Mouse (Mus musculus): ENCODE results near the gene Hs3st5. TPM values are rescaled to one million over a fixed set of nuclear protein-coding genes. Genes with fewer than 3 reads are reported as not detected.
A peak's percentile ranks its signal among the peaks of the same experiment; 100 is the strongest.

Gene Hs3st5
- total RNA-seq, 1 experiment from 2014 or later: 0.82 TPM

GRCm38 (mm10) chr10:36800925-36801482, 294.4 kb downstream of the Hs3st5 start:
- DNase-seq: no peak

- no peak for DNase-seq
Observed at GRCm38 (mm10) chr10:36803705-36804104, 297.1 kb downstream of the Hs3st5 start.

- DNase-seq: no peak
Observed at GRCm38 (mm10) chr10:36805265-36805664, 298.7 kb downstream of the Hs3st5 start.

- no peak for DNase-seq
Observed at GRCm38 (mm10) chr10:36805788-36806187, 299.2 kb downstream of the Hs3st5 start.

- DNase-seq: no peak
Observed at GRCm38 (mm10) chr10:36807007-36807406, 300.4 kb downstream of the Hs3st5 start.

- DNase-seq: no peak
Observed at GRCm38 (mm10) chr10:36818867-36819266, 312.3 kb downstream of the Hs3st5 start.

- no peak for DNase-seq
Observed at GRCm38 (mm10) chr10:36829079-36829478, 322.5 kb downstream of the Hs3st5 start.

GRCm38 (mm10) chr10:36832204-36832603, 325.6 kb downstream of the Hs3st5 start:
- DNase-seq: no peak

GRCm38 (mm10) chr10:36834224-36834623, 327.6 kb downstream of the Hs3st5 start:
- peak; percentile 60 for DNase-seq

- DNase-seq: no peak
Observed at GRCm38 (mm10) chr10:36835836-36836516, 329.4 kb downstream of the Hs3st5 start.

- no peak for DNase-seq
Observed at GRCm38 (mm10) chr10:36850231-36850630, 343.6 kb downstream of the Hs3st5 start.

- no peak for DNase-seq
Observed at GRCm38 (mm10) chr10:36862127-36862895, 355.7 kb downstream of the Hs3st5 start.
